Mouse (Mus musculus) limb, embryonic 10.5 days (tissue): ENCODE measurements around the gene Myh9. TPM values are rescaled to one million over a fixed set of nuclear protein-coding genes. Genes with fewer than 3 reads are reported as not detected.

Experiments
- DNase-seq: peaks from one replicate; pipeline ENCODE4 v3.0.0-alpha.2; 2017; ENCODE audit warnings: low spot score
- H3K27ac ChIP-seq: fragments of 300-500 bp; sonication (generic); 2 replicates; pipeline ENCODE4 v1.5.1; 2016; ENCODE audit warnings: mild to moderate bottlenecking
- H3K27me3 ChIP-seq: fragments of 300-500 bp; sonication (generic); 2 replicates; pipeline ENCODE4 v1.6.1; 2016; ENCODE audit warnings: low read depth, mild to moderate bottlenecking; ENCODE audit not compliant: poor library complexity, severe bottlenecking
- H3K36me3 ChIP-seq: fragments of 300-500 bp; sonication (generic); 2 replicates; pipeline ENCODE4 v1.6.1; 2016; ENCODE audit warnings: mild to moderate bottlenecking, moderate library complexity
- H3K4me1 ChIP-seq: fragments of 300-500 bp; sonication (generic); 2 replicates; pipeline ENCODE4 v1.6.1; 2016
- H3K4me3 ChIP-seq: fragments of 300-500 bp; sonication (generic); 2 replicates; pipeline ENCODE4 v1.5.1; 2016; ENCODE audit warnings: mild to moderate bottlenecking, moderate library complexity
- H3K9me3 ChIP-seq: fragments of 300-500 bp; sonication (generic); replicated peaks from 2 replicates; pipeline ENCODE4 v1.6.1; 2016; ENCODE audit warnings: mild to moderate bottlenecking
- WGBS: fragments of 180-500 bp; shearing (Covaris S2); methylation state at CpG from one replicate; pipeline ENCODE4 v1.1.7; 2016; 5-methylcytosine and 5-hydroxymethylcytosine counted together
- polyA plus RNA-seq: library from polyadenylated mRNA; unstranded; fragments of >200 nt; fragmentation: Nextera tagmentation; extraction: Ambion mirVana; gene quantifications from 2 replicates; pipeline ENCODE4 v1.2.1, GENCODE M21; 2016

Myh9 gene
- polyA plus RNA-seq, 1 experiment from 2014 or later: 39.2 TPM

GRCm38 (mm10) chr15:77816601-77816950 lies 25.4 kb downstream of the Myh9 start:
- DNase-seq: no peak
- Histone ChIP-seq H3K4me1 (peaks cover 64% of the 10 kb centered on the region), H3K27me3 (no peaks in the 10 kb centered on the region), H3K4me3 (no peak overlapping the region), H3K27ac (peak overlapping the region; percentile 39; the same call in 1 of the 2 replicates), H3K9me3 (no peaks in the 10 kb centered on the region), H3K36me3 (peaks cover 15% of the 10 kb centered on the region)
- 74% methylated on average over 4 of the region's 4 CpGs for WGBS

GRCm38 (mm10) chr15:77815867-77816600 lies 25.9 kb downstream of the Myh9 start:
- Histone ChIP-seq H3K36me3 (peaks cover 21% of the 10 kb centered on the region), H3K4me3 (no peak overlapping the region), H3K4me1 (peaks cover 58% of the 10 kb centered on the region), H3K9me3 (no peaks in the 10 kb centered on the region), H3K27me3 (no peaks in the 10 kb centered on the region), H3K27ac (peak overlapping the region; percentile 56)
- DNase-seq: no peak
- WGBS: 80% methylated on average over 17 of the region's 17 CpGs

- no peaks in the 10 kb centered on the region for H3K9me3 ChIP-seq
- WGBS: 71% methylated on average over 6 of the region's 6 CpGs
- H3K27me3 ChIP-seq: no peaks in the 10 kb centered on the region
- H3K36me3 ChIP-seq: peaks cover 42% of the 10 kb centered on the region
- DNase-seq: no peak
- H3K27ac ChIP-seq: peak overlapping the region; percentile 65
- H3K4me1 ChIP-seq: peaks cover 50% of the 10 kb centered on the region
- no peak overlapping the region for H3K4me3 ChIP-seq
These were observed 28.2 kb downstream of the Myh9 start for GRCm38 (mm10) chr15:77813639-77814375.

GRCm38 (mm10) chr15:77812578-77812977 lies 29.4 kb downstream of the Myh9 start:
- Histone ChIP-seq H3K27me3 (no peaks in the 10 kb centered on the region), H3K9me3 (no peaks in the 10 kb centered on the region), H3K27ac (no peak overlapping the region), H3K4me3 (no peak overlapping the region), H3K4me1 (peaks cover 44% of the 10 kb centered on the region), H3K36me3 (peaks cover 54% of the 10 kb centered on the region)
- 95% methylated on average over 10 of the region's 10 CpGs for WGBS
- no peak for DNase-seq

GRCm38 (mm10) chr15:77811099-77811760 lies 30.7 kb downstream of the Myh9 start:
- Histone ChIP-seq H3K27ac (no peak overlapping the region), H3K4me3 (no peak overlapping the region), H3K9me3 (no peaks in the 10 kb centered on the region), H3K36me3 (peaks cover 67% of the 10 kb centered on the region), H3K4me1 (peaks cover 34% of the 10 kb centered on the region), H3K27me3 (no peaks in the 10 kb centered on the region)
- DNase-seq: no peak
- WGBS: 84% methylated on average over 11 of the region's 11 CpGs

GRCm38 (mm10) chr15:77810416-77811098 lies 31.4 kb downstream of the Myh9 start:
- Histone ChIP-seq H3K4me3 (no peak overlapping the region), H3K36me3 (peaks cover 74% of the 10 kb centered on the region), H3K4me1 (peaks cover 29% of the 10 kb centered on the region), H3K27me3 (no peaks in the 10 kb centered on the region), H3K27ac (peak overlapping the region; percentile 28; the same call in 1 of the 2 replicates), H3K9me3 (no peaks in the 10 kb centered on the region)
- 88% methylated on average over 17 of the region's 17 CpGs for WGBS
- no peak for DNase-seq

GRCm38 (mm10) chr15:77809434-77809833 lies 32.5 kb downstream of the Myh9 start:
- Histone ChIP-seq H3K27ac (no peak overlapping the region), H3K4me1 (peaks cover 18% of the 10 kb centered on the region), H3K9me3 (no peaks in the 10 kb centered on the region), H3K36me3 (peaks cover 84% of the 10 kb centered on the region), H3K4me3 (no peak overlapping the region), H3K27me3 (no peaks in the 10 kb centered on the region)
- DNase-seq: no peak
- WGBS: 100% methylated on average over 1 of the region's 1 CpGs

GRCm38 (mm10) chr15:77807264-77807585 lies 34.8 kb downstream of the Myh9 start:
- H3K27me3 ChIP-seq: no peaks in the 10 kb centered on the region
- peaks cover 13% of the 10 kb centered on the region for H3K4me1 ChIP-seq
- no peak for DNase-seq
- no peak overlapping the region for H3K27ac ChIP-seq
- H3K4me3 ChIP-seq: no peak overlapping the region
- WGBS: 85% methylated on average over 7 of the region's 7 CpGs
- H3K9me3 ChIP-seq: no peaks in the 10 kb centered on the region
- peaks cover 97% of the 10 kb centered on the region for H3K36me3 ChIP-seq

- peaks cover 97% of the 10 kb centered on the region for H3K36me3 ChIP-seq
- H3K4me1 ChIP-seq: peaks cover 13% of the 10 kb centered on the region
- H3K27ac ChIP-seq: no peak overlapping the region
- H3K4me3 ChIP-seq: no peak overlapping the region
- 87% methylated on average over 13 of the region's 13 CpGs for WGBS
- no peak for DNase-seq
- H3K27me3 ChIP-seq: no peaks in the 10 kb centered on the region
- H3K9me3 ChIP-seq: no peaks in the 10 kb centered on the region
These were observed 35.3 kb downstream of the Myh9 start for GRCm38 (mm10) chr15:77806565-77807263.

- WGBS: 92% methylated on average over 4 of the region's 4 CpGs
- Histone ChIP-seq H3K4me3 (no peak overlapping the region), H3K27me3 (no peaks in the 10 kb centered on the region), H3K4me1 (peaks cover 20% of the 10 kb centered on the region), H3K27ac (no peak overlapping the region), H3K9me3 (no peaks in the 10 kb centered on the region), H3K36me3 (peaks cover 97% of the 10 kb centered on the region)
- no peak for DNase-seq
These were observed 36.3 kb downstream of the Myh9 start for GRCm38 (mm10) chr15:77805657-77806056.

- no peak for DNase-seq
- Histone ChIP-seq H3K36me3 (peaks cover 93% of the 10 kb centered on the region), H3K4me3 (no peak overlapping the region), H3K4me1 (peaks cover 21% of the 10 kb centered on the region), H3K27me3 (no peaks in the 10 kb centered on the region), H3K27ac (no peak overlapping the region), H3K9me3 (no peaks in the 10 kb centered on the region)
- WGBS: 88% methylated on average over 9 of the region's 9 CpGs
These were observed 37.0 kb downstream of the Myh9 start for GRCm38 (mm10) chr15:77804949-77805348.

GRCm38 (mm10) chr15:77804460-77804859 lies 37.5 kb downstream of the Myh9 start:
- Histone ChIP-seq H3K27me3 (no peaks in the 10 kb centered on the region), H3K4me1 (peaks cover 25% of the 10 kb centered on the region), H3K27ac (no peak overlapping the region), H3K4me3 (no peak overlapping the region), H3K9me3 (no peaks in the 10 kb centered on the region), H3K36me3 (peaks cover 88% of the 10 kb centered on the region)
- DNase-seq: no peak
- 85% methylated on average over 6 of the region's 6 CpGs for WGBS
